Mouse (Mus musculus): ENCODE results near the gene Eif2a.

DNA sequence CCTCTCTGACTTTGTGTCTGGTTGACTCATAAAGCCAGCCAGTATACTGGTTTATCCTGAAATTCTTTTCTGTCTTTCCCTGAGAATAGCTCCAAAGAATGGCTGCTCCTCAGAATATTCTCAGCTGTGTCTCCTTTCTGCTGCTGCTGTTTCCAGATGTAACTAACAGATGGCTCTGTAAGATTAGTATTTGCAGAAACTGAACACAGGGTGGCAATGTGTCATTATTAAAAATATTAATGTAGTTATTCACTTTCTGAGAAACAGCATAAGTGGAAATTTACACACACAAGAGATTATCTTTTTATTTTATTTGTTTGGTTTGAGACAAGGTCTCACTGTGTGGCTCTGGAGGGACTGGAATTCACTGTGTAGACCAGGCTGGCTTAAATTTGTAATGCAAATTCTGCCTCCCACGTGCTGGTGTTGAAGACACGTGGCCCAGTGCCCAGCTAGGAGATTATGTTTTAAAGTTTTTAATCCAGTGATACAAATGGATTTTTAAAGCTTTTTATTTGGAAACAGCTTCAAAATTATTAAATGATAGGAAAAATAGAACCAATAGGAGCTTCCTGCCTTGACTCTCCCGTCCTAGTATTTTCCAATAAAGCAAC lies 21.8 kb upstream of the Eif2a start:
- TF ChIP-seq POLR2AphosphoS2 (IDR thresholded peaks at IDR 0.05; ENCODE audit: low read depth, low read length) (no peak), CTCF (conservative IDR thresholded peaks at IDR 0.05 in 1 of 2, IDR thresholded peaks at IDR 0.05 in 1 of 2; ENCODE audit: low read depth in 2 of 2, low read length in 2 of 2) (peak in 1 of 2 experiments; percentile 25; a peak in 1 of 4 replicates), MYC (IDR thresholded peaks at IDR 0.05; ENCODE audit: low read depth, low read length) (peak; percentile 97), CHD2 (IDR thresholded peaks at IDR 0.05; ENCODE audit: low read length) (no peak), POLR2A (IDR thresholded peaks at IDR 0.05; ENCODE audit: low read depth, low read length) (no peak)

Data from CH12.LX (cell line).